Mouse (Mus musculus): ENCODE data around the gene Wdhd1.
A peak's percentile ranks its signal among the peaks of the same experiment; 100 is the strongest.
"Not testable (repeated sequence)": the region's sequence is repeated elsewhere in the genome, so short reads cannot be mapped to it uniquely, and the experiment has no call there.

The Wdhd1 gene

DNA sequence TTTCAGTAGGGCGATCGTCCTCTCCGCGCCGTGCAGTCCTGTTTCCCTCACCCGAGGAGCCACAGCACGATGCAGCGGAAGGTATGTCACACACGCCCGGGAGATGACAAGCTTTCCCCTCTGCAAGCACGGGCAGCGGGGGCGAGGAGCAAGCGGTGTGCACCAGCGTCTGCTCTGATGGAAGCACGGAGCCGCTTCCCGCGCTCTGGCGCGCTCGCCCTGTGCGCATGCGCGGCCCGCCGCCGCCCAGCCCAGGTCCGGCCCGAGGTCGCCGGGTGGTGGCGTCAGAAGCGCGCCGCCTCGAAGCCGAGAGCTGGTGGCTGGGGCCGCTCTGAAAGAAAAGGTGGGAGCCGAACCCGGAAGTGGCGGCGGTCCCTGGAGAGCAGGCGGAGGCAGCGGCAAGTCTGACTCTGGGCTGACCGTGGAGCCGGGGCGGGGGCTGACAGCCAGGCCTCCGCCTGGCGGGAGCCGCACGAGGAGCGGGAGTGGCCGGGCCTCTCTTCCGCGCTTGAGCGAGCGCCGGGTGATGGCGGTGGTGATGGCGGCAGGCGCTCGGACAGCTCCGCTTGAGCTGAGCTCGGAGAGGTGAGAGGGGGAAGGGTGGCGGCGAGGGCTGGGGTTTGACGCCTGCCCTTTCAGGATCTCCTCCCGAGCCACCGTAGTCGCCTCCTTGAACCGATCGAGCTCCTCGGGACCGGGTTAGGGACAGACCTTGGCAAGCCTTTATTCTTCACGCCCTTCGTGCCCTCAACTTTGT lies at the start of gene Wdhd1, which contains the start of gene Socs4:
Wdhd1 (minus strand) TSS at position 221 of the 757 bp plus-strand sequence.
Socs4 (plus strand) TSS at position 295 of the 757 bp plus-strand sequence.
- DNase-seq (ENCODE audit: low read depth): peak; percentile 95

DNA sequence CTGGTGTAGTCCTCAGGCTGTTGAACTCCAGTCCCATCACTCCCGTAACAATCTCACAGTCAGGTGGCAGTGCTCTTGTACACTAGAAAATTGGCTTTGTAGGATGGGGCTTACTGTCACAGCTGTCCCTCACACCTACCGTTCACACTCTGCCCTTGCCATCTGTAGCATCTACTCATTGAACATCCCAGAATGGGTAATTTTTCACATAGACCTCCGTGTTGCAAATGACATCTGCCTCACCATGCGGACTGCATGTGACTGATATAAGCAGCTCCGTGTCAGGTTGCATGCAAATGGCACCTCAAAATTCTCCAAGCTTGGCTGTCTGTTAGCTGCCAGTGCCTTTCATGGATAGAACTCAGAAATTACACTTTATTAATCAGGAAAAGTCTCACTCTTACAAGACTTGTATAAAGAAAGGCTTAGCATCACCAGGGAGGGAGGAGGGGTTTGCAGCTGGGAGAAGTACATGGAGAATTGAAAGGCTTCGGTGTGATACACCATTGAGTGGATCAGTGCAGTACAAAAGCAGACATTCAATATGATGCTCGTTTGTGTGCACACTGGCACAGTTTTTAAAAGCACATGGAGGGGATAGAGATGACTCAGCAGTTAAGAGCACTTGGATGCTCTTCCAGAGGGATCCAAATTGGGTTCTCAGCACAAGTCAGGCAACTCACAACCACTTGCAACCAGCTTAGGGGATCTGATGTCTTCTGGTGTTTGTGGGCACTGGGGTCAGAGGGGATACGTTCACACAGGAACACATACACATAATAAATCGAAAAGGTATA lies 49.5 kb upstream of the Wdhd1 start:
- no peak for DNase-seq (ENCODE audit: low read depth)

DNA sequence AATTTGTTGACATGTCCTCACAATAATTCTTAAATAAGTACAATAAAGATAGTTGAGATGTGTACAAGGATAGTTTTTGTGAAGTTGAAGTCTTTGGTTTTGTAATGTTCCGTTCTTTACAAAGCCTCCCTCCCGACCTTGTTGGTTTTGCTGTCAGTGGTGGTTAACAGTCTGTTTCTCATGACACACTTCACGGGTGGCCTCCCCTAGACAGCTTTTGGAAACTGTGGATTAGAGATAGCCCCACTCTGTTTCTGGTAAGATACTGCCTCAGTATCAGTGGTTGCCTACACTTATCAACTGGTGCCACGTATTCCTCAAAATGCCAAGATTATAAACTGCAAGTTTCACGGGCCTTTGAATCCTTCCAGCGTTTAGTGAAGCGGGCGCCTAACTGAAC lies 44.9 kb upstream of the Wdhd1 start:
- not testable (repeated sequence) for DNase-seq (ENCODE audit: low read depth)

DNA sequence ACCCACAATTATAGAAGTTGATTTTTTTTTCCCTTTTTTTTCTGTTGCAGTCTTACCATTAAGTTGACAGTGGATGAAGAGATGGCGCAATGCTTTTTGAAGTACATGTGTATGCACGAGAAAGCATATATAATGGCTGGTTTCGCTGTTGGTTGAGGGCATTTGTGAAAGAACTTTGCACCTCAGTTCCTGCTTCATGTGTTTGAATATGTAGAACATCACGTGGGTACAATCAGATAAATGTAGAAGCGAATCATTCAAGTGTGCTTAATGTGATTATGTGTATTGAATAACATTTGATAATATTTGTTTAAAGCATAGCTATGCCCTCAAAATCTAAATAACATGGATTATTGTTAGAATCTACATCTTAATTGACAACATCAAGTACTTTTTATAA lies 42.7 kb upstream of the Wdhd1 start:
- no peak for DNase-seq (ENCODE audit: low read depth)

DNA sequence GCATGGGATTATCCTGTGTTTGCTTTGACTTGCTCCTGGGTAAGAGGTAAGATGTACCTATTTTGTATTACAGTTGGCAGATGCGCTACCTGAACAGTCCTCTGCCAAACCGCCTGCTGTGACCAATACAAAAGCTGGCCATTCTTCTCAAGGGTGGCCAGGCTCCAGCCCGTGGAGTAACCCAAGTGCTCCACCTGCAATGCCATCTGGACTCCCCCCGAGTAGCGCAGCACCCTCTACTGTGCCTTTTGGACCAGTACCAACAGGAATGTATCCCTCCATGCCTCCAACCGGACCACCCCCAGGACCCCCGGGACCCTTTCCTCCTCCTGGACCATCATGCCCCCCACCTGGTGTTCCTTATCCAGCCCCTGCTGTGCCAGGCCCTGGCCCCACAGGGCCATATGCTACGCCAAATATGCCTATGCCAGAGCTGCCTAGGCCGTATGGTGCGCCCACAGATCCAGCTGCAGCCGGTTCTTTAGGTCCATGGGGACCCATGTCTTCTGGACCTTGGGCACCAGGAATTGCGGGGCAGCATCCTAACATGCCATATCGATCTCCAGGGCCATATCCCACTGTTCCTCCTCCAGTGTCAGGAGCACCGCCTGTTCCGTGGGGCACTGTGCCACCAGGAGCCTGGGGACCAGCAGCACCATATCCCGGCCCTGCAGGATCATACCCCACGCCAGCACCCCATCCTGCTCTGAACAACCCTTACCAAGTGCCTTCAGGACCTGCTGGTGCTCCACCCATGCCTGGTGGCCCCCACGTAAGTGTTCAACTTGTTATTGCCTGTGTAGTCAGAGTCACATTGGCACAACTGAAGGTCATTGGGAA lies 33.9 kb upstream of the Wdhd1 start:
- no peak for DNase-seq (ENCODE audit: low read depth)

DNA sequence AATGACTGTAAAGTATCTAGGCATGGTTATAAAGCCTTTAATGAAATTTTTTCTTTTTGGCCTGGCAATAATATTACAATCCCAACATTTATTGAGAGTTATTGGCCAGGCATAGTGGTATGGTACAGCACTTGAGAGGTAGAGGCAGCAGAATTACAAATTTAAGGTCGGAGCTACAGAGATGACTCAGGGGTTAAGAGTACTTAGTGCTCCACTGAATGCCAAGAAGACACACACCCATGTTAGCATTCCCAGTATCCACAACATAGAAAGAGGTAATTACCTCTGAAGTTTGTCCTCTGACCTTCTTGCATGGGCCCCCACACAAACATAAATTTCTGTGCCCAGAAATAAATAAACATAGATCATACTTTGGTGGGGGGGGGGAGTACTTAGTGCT lies 32.4 kb upstream of the Wdhd1 start:
- DNase-seq (ENCODE audit: low read depth): no peak

DNA sequence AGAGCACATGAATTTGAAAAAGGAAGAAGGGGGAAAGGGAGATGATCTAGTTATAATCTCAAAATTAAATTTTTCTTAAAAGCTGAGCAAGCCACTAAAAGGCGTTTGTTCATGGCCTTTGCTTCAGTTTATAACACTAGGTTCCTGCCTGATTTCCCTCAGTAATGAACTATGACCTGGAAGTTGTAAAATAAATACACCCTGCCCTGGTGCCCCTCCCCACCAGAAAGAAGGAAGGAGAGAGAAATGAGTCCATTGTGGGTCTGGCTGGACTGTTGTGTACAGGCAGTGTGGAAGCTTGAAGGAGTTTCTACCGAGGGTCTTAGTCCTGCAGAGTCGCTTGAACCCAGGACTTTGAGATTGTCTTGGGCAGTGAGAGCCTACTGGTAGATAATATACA lies 31.0 kb upstream of the Wdhd1 start:
- DNase-seq (ENCODE audit: low read depth): no peak

DNA sequence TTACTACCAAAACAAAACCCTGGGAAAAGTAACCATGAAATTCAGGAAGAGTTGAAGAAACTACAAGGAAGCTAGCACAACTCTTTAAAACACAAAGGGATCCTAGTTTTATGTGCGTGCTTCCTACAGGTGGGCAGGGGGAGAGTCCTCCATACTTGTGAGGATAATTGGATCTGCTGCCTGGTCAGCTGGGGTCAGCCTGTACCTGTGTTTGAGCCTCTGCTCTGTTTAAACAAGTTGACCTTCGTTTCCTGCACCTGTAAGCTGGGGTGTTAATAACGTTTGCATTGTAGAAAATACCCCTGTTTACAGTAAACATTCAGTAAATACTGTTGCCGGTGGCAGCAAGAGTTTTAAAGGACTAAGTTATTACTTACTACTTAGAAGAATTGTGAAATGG lies 29.3 kb upstream of the Wdhd1 start:
- DNase-seq (ENCODE audit: low read depth): no peak

DNA sequence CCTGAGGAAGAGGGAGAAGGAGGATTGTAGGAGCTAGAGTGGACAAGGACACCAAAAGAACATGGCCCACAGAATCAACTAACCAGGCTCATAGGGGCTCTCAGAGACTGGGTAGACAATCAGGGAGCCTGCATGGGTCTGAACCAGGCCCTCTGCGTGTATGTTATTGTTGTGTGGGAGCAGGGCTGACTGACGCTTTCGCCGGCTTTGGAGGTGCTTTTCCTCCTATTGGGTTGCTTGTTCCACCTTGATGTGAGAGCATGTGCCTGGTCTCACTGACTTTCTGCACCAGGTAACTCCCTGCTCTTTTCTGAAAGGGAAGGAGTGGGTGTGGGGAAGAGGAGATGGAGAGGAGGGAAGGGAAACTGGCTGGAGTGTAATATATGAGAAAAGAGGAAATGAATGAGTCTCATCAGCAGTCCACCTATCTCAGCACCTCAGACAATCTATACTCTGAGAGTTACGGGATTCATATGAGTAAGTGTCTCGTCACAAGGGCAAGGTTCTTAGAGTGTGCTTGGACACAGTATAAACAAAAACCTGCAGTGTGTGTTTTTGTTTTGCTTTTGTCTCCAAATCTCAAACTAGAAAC lies 28.3 kb upstream of the Wdhd1 start:
- DNase-seq (ENCODE audit: low read depth): no peak

DNA sequence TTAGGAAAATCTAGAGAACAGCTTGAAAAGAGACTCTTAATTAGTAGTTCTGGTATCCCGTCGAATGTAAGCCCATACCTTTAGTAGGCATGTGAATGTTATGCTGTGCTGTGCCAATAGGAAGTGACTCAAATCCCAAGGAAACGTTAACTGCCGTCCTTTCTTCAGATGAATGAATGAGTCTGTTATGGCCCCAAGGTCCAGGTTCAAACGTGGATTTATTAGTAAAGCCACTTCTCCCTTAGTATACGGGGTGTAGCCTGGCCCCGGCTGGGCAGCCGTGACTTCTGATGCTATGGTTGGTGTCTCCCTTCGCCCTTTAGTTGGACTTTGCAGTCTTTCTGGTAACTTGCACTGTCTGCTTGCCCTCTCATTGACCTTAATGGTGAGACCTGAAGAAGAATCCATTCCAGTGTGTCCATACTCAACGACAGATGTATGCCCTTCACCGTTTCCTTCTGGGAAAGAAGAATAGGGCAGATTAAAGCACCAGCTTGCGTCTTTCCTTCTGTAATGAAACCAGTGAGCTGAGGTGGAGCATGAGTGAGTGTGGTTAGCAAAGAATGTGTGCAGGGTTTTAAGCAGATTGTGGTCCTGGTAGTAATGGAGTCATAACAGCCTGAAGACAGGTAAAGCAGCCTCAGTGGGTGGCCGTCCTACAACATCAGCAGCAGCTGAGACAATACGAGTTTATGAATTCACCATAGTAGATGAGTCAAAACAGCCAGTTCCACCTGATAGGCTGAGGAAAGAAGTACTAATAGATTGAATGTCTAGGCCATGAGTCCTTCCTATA lies 26.4 kb upstream of the Wdhd1 start:
- no peak for DNase-seq (ENCODE audit: low read depth)

DNA sequence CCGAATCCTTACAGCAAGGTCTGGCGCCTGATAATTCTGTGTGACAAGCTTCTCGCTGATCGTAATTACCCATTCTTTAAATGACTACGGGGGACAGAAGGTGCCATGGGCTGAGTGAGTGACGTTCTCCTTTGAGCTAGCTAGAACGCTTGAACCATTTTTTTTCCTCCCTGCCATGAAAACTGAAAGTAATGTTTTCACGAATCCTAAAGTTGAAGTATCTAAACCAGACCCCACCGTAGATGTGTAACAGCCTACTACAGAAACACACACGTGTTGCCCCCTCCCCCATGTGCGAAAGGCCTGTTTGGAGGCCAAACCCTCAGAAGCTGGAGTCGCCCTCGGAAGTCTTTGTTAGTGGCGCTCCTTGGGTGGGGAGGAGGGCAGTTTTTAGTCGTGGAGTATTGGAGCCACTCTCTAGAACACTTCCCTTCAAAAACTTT lies 22.2 kb upstream of the Wdhd1 start:
- peak; percentile 77 for DNase-seq (ENCODE audit: low read depth)

DNA sequence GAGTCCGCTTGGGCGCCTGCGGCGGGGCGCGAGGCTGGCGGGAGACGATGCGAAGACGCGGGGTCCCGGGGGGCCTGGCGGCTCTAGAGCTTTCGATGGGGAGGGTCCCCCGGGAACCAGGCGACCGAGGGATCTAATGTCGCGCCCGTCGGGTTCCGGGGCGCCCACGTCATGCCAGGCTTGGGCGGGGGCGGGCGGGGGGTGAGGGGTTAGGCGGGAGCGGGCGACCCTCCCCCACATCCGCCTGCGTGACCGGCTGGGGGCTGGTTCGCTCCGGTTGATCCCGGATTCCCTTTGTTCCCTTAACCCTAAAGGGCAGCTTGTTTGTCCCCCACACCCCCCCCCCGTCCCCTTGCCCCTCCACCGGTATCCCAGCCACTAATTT lies 21.7 kb upstream of the Wdhd1 start:
- DNase-seq (ENCODE audit: low read depth): no peak

DNA sequence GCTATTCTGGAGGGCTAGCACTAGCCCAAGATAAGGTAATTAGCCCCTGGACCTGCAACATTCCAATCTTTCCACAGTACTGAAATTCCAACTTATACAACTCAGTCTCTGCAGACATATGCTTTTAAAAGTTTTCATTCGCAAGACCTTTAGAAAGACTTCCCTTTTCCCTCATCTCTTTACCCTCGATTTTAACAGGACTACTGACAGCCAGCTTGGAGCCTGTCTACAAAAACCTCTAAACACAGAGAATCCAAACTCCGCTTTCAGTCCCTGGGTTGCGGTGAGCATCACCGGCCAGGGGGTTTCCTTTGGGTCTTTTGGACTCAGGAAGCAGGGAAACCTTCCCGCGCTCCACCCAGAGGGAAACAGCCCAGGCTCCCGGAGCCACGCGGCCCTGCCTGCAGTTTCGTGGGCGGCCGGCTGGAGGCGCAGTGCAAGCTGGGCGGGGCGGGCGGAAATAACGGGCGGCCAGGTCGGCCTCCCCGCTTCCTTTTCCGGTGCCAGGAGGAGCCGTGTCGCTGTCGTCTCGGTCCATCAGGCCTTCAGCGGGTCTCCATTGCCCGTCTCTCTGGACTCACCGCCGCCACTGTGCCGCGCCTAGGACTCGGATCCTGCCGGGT lies 21.2 kb upstream of the Wdhd1 start, which contains the start of gene Mapk1ip1l:
Mapk1ip1l (plus strand) TSS at position 482 of the 623 bp plus-strand sequence.
- DNase-seq (ENCODE audit: low read depth): peak; percentile 92

DNA sequence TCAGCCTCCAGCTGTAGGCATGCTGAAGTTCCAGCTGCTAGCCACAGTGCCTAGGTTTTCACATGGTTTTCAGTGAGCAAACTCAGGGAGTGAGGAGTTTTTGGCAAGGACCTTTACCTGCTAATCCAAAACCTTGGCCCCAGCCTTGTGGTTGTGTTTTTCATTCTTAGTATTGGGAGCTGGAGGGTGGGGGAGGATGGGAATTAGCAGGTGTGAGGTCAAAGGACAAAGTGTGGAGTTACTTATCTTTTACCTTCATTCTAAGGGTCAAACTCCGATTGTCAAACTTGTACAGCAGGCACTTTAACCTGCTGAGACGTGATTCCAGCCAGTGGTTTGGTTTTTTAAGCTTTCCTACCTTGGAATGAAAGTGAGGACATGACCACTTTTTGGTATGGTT lies 19.6 kb upstream of the Wdhd1 start:
- no peak for DNase-seq (ENCODE audit: low read depth)

DNA sequence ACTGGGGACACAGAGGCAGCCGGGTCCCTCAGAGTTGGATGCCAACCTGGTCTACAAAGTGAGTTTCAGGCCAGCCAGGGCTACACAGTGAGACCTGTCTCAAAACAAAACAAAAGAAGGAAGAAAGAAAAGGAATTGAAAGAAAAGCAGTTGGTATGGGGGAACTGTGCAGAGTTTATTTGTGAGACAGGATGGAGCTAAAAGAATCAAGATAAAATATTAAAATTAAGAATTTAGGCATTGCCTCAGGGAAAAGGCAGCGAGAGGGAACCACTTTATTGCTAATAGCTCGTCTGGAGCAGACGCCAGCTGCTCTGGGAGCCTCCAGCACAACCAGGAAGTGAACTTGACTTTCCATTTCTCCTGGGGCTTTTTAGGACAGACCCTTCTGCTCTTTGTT lies 17.5 kb upstream of the Wdhd1 start:
- no peak for DNase-seq (ENCODE audit: low read depth)

DNA sequence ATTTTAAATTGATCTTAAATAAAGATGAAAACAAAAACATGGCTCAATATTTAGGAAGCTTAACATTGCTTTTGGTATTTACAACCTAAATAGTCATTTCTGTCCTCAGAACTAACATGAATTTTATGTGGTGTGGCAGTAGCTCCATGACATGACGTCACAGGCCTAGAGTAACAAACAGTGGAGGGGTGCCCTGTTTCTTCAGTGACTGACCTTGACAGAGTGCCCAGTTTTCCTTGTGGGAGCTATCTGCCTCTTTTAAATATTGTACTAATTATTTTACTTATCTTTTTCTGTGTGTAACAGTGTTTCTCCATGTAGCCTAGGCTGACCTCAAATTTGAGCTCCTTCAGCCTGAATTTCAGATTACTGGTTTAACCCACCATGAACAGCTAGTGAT lies 15.1 kb upstream of the Wdhd1 start:
- no peak for DNase-seq (ENCODE audit: low read depth)

DNA sequence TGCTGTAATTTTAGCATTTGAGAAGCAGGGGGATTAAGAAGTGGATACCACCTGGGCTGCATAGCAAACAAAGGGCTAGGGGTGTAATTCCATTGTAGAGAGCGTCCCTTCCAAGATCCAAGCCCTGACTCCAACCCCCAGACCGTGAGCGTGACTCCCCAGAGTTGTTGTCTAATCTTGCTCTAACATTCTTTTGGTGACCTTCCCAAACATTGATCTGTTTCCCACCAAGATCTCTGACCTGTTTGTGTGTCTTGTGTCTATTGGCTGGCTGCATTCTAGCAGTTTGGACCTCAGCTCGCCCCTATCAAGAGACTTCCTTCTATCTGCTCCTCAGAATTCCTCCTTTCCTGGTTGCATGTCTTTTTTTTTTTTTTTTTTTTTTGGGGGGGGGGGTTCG lies 10.4 kb upstream of the Wdhd1 start:
- no peak for DNase-seq (ENCODE audit: low read depth)

DNA sequence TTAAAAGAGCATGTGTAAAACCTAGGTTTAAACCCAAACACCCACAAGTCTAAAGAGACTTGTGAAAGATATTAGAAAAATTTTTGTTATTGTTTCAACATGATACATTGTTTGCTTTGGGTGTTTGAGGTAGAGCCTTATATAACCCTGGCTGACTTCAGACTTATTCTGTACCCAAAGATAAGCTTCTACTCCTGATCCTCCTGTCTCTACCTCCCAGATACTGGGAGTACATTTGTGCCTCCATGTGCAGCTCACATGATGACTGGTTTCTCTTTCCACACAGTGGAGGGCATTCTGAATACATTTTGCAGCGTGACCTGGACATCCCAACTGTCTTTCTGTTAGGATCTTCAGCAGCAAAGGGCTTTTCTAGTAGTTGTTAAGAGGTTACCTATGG lies 9.6 kb upstream of the Wdhd1 start:
- no peak for DNase-seq (ENCODE audit: low read depth)

DNA sequence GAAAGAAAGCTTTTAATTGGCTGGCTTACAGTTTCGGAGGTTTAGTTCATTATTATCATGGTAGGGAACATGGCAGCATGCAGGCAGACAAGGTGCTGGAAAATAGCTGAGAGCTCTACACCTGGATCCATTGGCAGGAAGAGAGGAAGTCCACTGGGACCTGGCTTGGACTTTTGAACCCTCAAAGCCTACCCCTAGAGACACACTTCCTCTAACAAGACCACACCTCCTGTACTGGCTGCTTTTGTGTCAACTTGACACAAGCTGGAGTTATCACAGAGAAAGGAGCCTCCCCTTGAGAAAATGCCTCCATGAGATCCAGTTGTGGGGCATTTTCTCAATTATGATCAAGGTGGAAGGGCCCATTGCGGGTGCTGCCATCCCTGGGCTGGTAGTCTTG lies 8.6 kb upstream of the Wdhd1 start:
- no peak for DNase-seq (ENCODE audit: low read depth)

DNA sequence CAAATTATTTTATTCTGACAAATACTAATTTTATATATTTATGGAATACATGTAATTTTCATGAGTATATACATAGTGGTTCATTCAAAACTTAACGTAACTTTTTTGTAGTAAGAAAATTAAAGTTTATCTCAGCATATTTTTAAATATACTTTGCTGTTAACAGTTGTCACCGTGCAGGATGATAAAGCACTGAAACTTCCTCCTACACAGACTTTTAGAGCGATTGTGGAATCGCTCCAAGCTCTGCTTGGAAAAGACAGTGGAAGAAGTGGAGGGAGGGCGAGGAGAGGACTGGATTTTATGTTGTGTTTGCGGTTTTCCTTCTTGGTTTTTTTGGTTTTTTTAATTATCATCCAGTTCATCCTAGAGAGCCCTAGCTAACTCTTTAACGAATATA lies 6.9 kb upstream of the Wdhd1 start:
- DNase-seq (ENCODE audit: low read depth): no peak

DNA sequence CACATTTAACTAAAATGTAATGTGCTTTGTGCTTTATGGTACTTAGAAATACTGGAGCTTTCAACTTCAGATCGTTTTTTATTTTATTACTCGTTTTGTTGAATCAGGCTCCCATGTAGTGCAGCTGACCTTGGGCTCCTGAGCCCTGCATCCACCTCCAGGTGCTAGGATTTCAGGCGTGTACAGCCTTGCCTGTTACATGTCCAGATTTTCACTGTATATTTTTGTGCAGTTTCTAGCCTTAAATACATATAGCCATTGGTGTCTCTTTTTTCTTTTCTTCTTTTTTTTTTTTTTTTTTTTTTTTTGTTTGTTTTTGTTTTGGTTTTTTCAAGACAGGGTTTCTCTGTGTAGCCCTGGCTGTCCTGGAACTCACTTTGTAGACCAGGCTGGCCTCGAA lies 4.9 kb upstream of the Wdhd1 start:
- no peak for DNase-seq (ENCODE audit: low read depth)

Measured in induced T-regulatory cell, adult 2 months (primary cell).